Mouse (Mus musculus) limb, embryonic 10.5 days (tissue): Measurements from ENCODE around the gene Olfr556. TPM values are rescaled to one million over a fixed set of nuclear protein-coding genes. Genes with fewer than 3 reads are reported as not detected.
"Not testable (repeated sequence)": the region's sequence is repeated elsewhere in the genome, so short reads cannot be mapped to it uniquely, and the experiment has no call there.

ENCODE experiments used
- DNase-seq: peaks from one replicate; pipeline ENCODE4 v3.0.0-alpha.2; 2017; ENCODE audit warnings: low spot score
- H3K27ac ChIP-seq: fragments of 300-500 bp; sonication (generic); 2 replicates; pipeline ENCODE4 v1.5.1; 2016; ENCODE audit warnings: mild to moderate bottlenecking
- H3K27me3 ChIP-seq: fragments of 300-500 bp; sonication (generic); 2 replicates; pipeline ENCODE4 v1.6.1; 2016; ENCODE audit warnings: low read depth, mild to moderate bottlenecking; ENCODE audit not compliant: poor library complexity, severe bottlenecking
- H3K36me3 ChIP-seq: fragments of 300-500 bp; sonication (generic); 2 replicates; pipeline ENCODE4 v1.6.1; 2016; ENCODE audit warnings: mild to moderate bottlenecking, moderate library complexity
- H3K4me1 ChIP-seq: fragments of 300-500 bp; sonication (generic); 2 replicates; pipeline ENCODE4 v1.6.1; 2016
- H3K4me3 ChIP-seq: fragments of 300-500 bp; sonication (generic); 2 replicates; pipeline ENCODE4 v1.5.1; 2016; ENCODE audit warnings: mild to moderate bottlenecking, moderate library complexity
- H3K9me3 ChIP-seq: fragments of 300-500 bp; sonication (generic); replicated peaks from 2 replicates; pipeline ENCODE4 v1.6.1; 2016; ENCODE audit warnings: mild to moderate bottlenecking
- WGBS: fragments of 180-500 bp; shearing (Covaris S2); methylation state at CpG from one replicate; pipeline ENCODE4 v1.1.7; 2016; 5-methylcytosine and 5-hydroxymethylcytosine counted together
- polyA plus RNA-seq: library from polyadenylated mRNA; unstranded; fragments of >200 nt; fragmentation: Nextera tagmentation; extraction: Ambion mirVana; gene quantifications from 2 replicates; pipeline ENCODE4 v1.2.1, GENCODE M21; 2016

The Olfr556 gene
- not detected in 2 replicates for polyA plus RNA-seq

DNA sequence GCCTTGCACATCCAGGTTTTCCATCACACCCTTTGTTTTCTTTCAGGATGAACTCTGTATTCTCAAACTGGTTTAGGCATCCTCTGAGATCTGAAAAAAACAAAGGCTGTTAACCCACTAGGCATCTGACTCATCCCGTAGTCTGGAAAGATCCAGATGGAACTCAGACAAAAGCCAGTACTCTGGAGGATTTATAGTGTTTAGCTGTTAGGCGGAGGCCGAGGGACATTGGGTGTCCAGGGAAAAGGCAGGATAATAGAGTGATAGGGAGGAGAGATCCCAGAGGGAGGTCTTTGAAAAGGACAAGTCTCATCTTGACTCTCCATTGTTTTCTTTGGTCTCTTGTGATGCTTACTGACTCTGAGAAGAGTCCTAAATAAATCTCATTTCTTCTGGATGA is at the start of gene Olfr556:
TSS of gene Olfr556 (plus strand) at position 301 of the 400 bp plus-strand sequence.
- Histone ChIP-seq H3K27ac (no peak within 1 kb of the TSS), H3K4me3 (no peak within 1 kb of the TSS), H3K4me1 (no peaks in the 10 kb centered on the region), H3K27me3 (no peaks in the 10 kb centered on the region), H3K36me3 (no peaks in the 10 kb centered on the region), H3K9me3 (no peaks in the 10 kb centered on the region)
- no peak for DNase-seq
- 56% methylated on average over 3 of the region's 3 CpGs for WGBS

DNA sequence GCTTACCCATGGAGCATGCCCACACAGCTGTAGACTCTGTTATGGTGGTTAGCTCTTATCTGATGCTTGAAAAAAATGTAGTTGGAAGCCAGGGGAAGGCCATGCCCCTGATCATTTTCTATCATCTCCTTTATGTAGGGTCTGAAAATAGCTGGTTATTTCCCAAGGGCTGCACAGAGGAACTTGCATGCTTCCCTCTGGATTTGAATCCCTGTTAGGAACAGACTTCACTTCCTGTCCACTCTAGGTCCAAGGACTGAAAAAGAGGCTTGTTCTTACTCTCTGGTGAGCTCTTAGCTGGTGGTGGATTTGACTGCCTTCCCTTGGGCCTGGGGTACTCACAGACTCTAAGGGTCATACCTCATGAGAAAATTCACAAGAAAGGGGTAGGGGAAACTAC is 46.6 kb upstream of the Olfr556 start, which contains the start of gene Olfr553:
TSS of gene Olfr553 (minus strand) at position 101 of the 400 bp plus-strand sequence.
- Histone ChIP-seq H3K4me1 (no peaks in the 10 kb centered on the region), H3K4me3 (no peak within 1 kb of the TSS), H3K27me3 (no peaks in the 10 kb centered on the region), H3K36me3 (no peaks in the 10 kb centered on the region), H3K9me3 (no peaks in the 10 kb centered on the region), H3K27ac (no peak within 1 kb of the TSS)
- DNase-seq: no peak

- no peak overlapping the region for H3K27ac ChIP-seq
- no peaks in the 10 kb centered on the region for H3K27me3 ChIP-seq
- 89% methylated on average over 5 of the region's 5 CpGs for WGBS
- DNase-seq: no peak
- H3K36me3 ChIP-seq: no peaks in the 10 kb centered on the region
- no peak overlapping the region for H3K4me3 ChIP-seq
- H3K9me3 ChIP-seq: no peaks in the 10 kb centered on the region
- H3K4me1 ChIP-seq: no peaks in the 10 kb centered on the region
Measured at GRCm38 (mm10) chr7:102619608-102620007, 45.1 kb upstream of the Olfr556 start.

- not testable (repeated sequence) for H3K9me3 ChIP-seq, H3K36me3 ChIP-seq, H3K27me3 ChIP-seq, H3K4me3 ChIP-seq, H3K27ac ChIP-seq, H3K4me1 ChIP-seq, DNase-seq
- 86% methylated on average over 19 of the region's 19 CpGs for WGBS
Measured at GRCm38 (mm10) chr7:102620368-102620767, 44.3 kb upstream of the Olfr556 start.

GRCm38 (mm10) chr7:102636665-102637064 is 28.0 kb upstream of the Olfr556 start:
- WGBS: 31% methylated on average over 3 of the region's 3 CpGs
- H3K36me3 ChIP-seq: no peaks in the 10 kb centered on the region
- peak; percentile 31 for DNase-seq
- no peaks in the 10 kb centered on the region for H3K9me3 ChIP-seq
- no peak overlapping the region for H3K4me3 ChIP-seq
- no peaks in the 10 kb centered on the region for H3K27me3 ChIP-seq
- no peak overlapping the region for H3K27ac ChIP-seq
- no peaks in the 10 kb centered on the region for H3K4me1 ChIP-seq

- Histone ChIP-seq H3K27me3 (no peaks in the 10 kb centered on the region), H3K36me3 (no peaks in the 10 kb centered on the region), H3K27ac (no peak within 1 kb of the TSS), H3K9me3 (no peaks in the 10 kb centered on the region), H3K4me1 (no peaks in the 10 kb centered on the region), H3K4me3 (no peak within 1 kb of the TSS)
- WGBS: 70% methylated on average over 1 of the region's 1 CpGs
- DNase-seq: no peak
Measured at GRCm38 (mm10) chr7:102638132-102638531, 26.6 kb upstream of the Olfr556 start, which contains the start of gene Olfr554. Gene Olfr554, plus strand, starts transcription at chr7:102638432.

DNA sequence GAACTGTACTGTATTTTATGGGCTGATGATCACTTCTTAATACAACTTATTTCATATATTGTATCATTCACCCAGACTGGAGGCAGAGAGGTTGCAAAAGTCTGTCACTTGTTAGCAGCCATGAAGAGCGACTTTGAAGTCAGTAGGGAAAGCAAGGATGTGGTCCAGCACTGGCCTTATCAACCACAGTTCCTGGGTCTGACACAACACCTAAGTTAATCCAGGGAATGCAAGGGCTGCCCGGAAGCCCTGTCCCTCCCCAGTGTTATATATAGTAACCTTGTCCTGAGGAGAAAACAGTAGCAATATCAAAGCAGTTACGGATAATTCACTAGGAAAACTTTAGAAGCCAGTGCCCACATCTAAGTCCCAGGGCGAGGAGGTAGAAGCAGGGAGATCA is 19.8 kb upstream of the Olfr556 start:
- H3K4me3 ChIP-seq, H3K4me1 ChIP-seq, H3K9me3 ChIP-seq, H3K27ac ChIP-seq, DNase-seq, H3K36me3 ChIP-seq, H3K27me3 ChIP-seq: not testable (repeated sequence)
- 92% methylated on average over 3 of the region's 4 CpGs for WGBS

- 71% methylated on average over 1 of the region's 1 CpGs for WGBS
- H3K4me3 ChIP-seq: no peak within 1 kb of the TSS
- H3K4me1 ChIP-seq: no peaks in the 10 kb centered on the region
- no peak within 1 kb of the TSS for H3K27ac ChIP-seq
- no peaks in the 10 kb centered on the region for H3K9me3 ChIP-seq
- H3K27me3 ChIP-seq: no peaks in the 10 kb centered on the region
- no peaks in the 10 kb centered on the region for H3K36me3 ChIP-seq
- no peak for DNase-seq
Measured at GRCm38 (mm10) chr7:102658523-102658922, 6.2 kb upstream of the Olfr556 start, which contains the start of gene Olfr555. Gene Olfr555, plus strand, starts transcription at chr7:102658823.

GRCm38 (mm10) chr7:102665378-102665777 is 679 bp downstream of the Olfr556 start:
- 41% methylated on average over 2 of the region's 2 CpGs for WGBS
- no peak overlapping the region for H3K27ac ChIP-seq

GRCm38 (mm10) chr7:102676225-102676624 is 11.5 kb downstream of the Olfr556 start:
- no peaks in the 10 kb centered on the region for H3K27me3 ChIP-seq
- no peaks in the 10 kb centered on the region for H3K4me1 ChIP-seq
- no peak overlapping the region for H3K4me3 ChIP-seq
- no peaks in the 10 kb centered on the region for H3K9me3 ChIP-seq
- WGBS: 90% methylated on average over 2 of the region's 2 CpGs
- H3K27ac ChIP-seq: no peak overlapping the region
- no peaks in the 10 kb centered on the region for H3K36me3 ChIP-seq
- no peak for DNase-seq

More at GRCm38 (mm10) chr7:102665378-102665777, 679 bp downstream of the Olfr556 start:
- Histone ChIP-seq H3K9me3 (no peaks in the 10 kb centered on the region), H3K4me3 (no peak overlapping the region), H3K36me3 (no peaks in the 10 kb centered on the region), H3K4me1 (no peaks in the 10 kb centered on the region), H3K27me3 (no peaks in the 10 kb centered on the region)
- no peak for DNase-seq

- DNase-seq: no peak
- Histone ChIP-seq H3K36me3 (no peaks in the 10 kb centered on the region), H3K4me3 (no peak overlapping the region), H3K4me1 (no peaks in the 10 kb centered on the region), H3K27me3 (no peaks in the 10 kb centered on the region), H3K9me3 (no peaks in the 10 kb centered on the region), H3K27ac (no peak overlapping the region)
- WGBS: 96% methylated on average over 1 of the region's 1 CpGs
Measured at GRCm38 (mm10) chr7:102681916-102682315, 17.2 kb downstream of the Olfr556 start.

DNA sequence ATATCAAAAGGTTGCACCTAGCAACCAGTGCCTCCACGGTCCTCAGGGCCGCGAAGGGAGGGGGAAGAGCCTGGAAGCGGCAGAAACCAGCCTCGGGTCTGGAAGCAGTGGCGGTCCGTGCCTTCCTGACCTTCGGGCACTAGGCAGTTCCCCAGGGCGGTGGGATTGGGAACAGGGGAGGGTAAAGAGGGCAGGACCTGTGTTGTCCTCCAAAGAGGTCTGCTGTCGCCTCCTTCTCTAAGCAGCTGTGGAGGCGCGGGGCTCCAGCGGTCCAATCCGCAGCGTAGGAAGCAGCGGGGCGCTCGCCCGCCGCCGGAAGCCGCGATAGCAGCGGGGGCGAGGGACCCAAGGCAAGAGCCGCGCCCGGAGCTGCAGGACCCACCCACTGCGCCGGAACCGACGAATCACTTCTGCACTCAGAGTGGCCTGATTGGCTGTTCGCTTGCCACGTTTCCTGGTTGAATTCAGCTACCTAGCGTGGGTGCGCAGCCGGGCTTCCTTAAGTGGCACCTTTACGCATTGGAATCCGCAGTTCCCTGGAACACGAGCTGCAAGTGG is 22.3 kb downstream of the Olfr556 start, which contains the start of gene Trim68:
TSS of gene Trim68 (minus strand) at position 384 of the 558 bp plus-strand sequence.
- under 1% methylated on average over 40 of the region's 40 CpGs for WGBS
- no peaks in the 10 kb centered on the region for H3K36me3 ChIP-seq
- no peaks in the 10 kb centered on the region for H3K27me3 ChIP-seq
- peak; percentile 91 for DNase-seq
- no peaks in the 10 kb centered on the region for H3K9me3 ChIP-seq
- H3K4me1 ChIP-seq: peaks cover 5% of the 10 kb centered on the region; the same call in 1 of the 2 replicates
- peak within 1 kb of the TSS; percentile 90 for H3K27ac ChIP-seq
- peak within 1 kb of the TSS; percentile 69 for H3K4me3 ChIP-seq

- Histone ChIP-seq H3K27ac (no peak within 1 kb of the TSS), H3K9me3 (no peaks in the 10 kb centered on the region), H3K36me3 (no peaks in the 10 kb centered on the region), H3K4me3 (no peak within 1 kb of the TSS), H3K4me1 (no peaks in the 10 kb centered on the region), H3K27me3 (no peaks in the 10 kb centered on the region)
- WGBS: 84% methylated on average over 5 of the region's 5 CpGs
- peak; percentile 62 for DNase-seq
Measured at GRCm38 (mm10) chr7:102695358-102696125, 30.8 kb downstream of the Olfr556 start, which contains the start of gene Olfr557. Gene Olfr557, plus strand, starts transcription at chr7:102695910.
